Mouse (Mus musculus) limb, embryonic 15.5 days (tissue): ENCODE measurements around the gene Lrr1. TPM values are rescaled to one million over a fixed set of nuclear protein-coding genes. Genes with fewer than 3 reads are reported as not detected.

ENCODE experiments used
- microRNA-seq: library from miRNA; unstranded; fragments of <30 nt; microRNA quantifications from one replicate; pipeline ENCODE4, GENCODE M21; 2016
- polyA plus RNA-seq: library from polyadenylated mRNA; unstranded; fragments of >200 nt; fragmentation: Nextera tagmentation; extraction: Ambion mirVana; gene quantifications from 2 replicates; pipeline ENCODE4 v1.2.1, GENCODE M21; 2015

Lrr1 gene
- polyA plus RNA-seq, 1 experiment from 2014 or later: 19.5 TPM

Small RNA genes lying within 50 kb of the gene (microRNA-seq; reads per million reads assigned to microRNA genes)
- gene Gm47287 (not detected), gene Gm47295 (not detected)

Other genes with a start within 250 kb of the Lrr1 start
- 1,239 and 1,758 TPM in 2 replicates for gene Rps29, start 9.6 kb upstream of the Lrr1 start, polyA plus RNA-seq
- gene Rpl36al, start 15.3 kb downstream of the Lrr1 start, polyA plus RNA-seq: 551 and 592 TPM in 2 replicates
- gene Mgat2, start 15.3 kb downstream of the Lrr1 start, polyA plus RNA-seq: 63.4 and 65.2 TPM in 2 replicates
- gene Gm49383, start 28.3 kb downstream of the Lrr1 start, polyA plus RNA-seq: 28.2 and 30.7 TPM in 2 replicates
- 8.2 and 8.8 TPM in 2 replicates for gene Dnaaf2, start 29.6 kb downstream of the Lrr1 start, polyA plus RNA-seq
- 24.2 and 24.4 TPM in 2 replicates for gene Gm49384, start 35.5 kb downstream of the Lrr1 start, polyA plus RNA-seq
- 23.1 and 24.0 TPM in 2 replicates for gene Pole2, start 59.4 kb downstream of the Lrr1 start, polyA plus RNA-seq
- gene Klhdc1, start 72.4 kb downstream of the Lrr1 start, polyA plus RNA-seq: 7.6 and 10.6 TPM in 2 replicates
- 105 and 111 TPM in 2 replicates for gene Klhdc2, start 127.9 kb downstream of the Lrr1 start, polyA plus RNA-seq
- 84.7 and 88.7 TPM in 2 replicates for gene Nemf, start 188.4 kb downstream of the Lrr1 start, polyA plus RNA-seq
- 59.8 and 73.7 TPM in 2 replicates for gene Arf6, start 203.3 kb downstream of the Lrr1 start, polyA plus RNA-seq
- gene Gm9887, start 203.6 kb downstream of the Lrr1 start, polyA plus RNA-seq: 1.8 and 2.4 TPM in 2 replicates